Mouse (Mus musculus) heart, adult 18-20 months (tissue): ENCODE data around the gene Cldn34d. TPM values are rescaled to one million over a fixed set of nuclear protein-coding genes. Genes with fewer than 3 reads are reported as not detected.

Experiments used
- DNase-seq, 2 experiments: peaks; one replicate each; pipeline ENCODE4 v3.0.0; 2021 to 2022; ENCODE audit warnings: mixed read lengths in 1 of 2
- long read RNA-seq, 2 experiments: library from polyadenylated mRNA; stranded (forward); transcript quantifications; one replicate each; pipeline ENCODE4 v2.0.0; 2021
- total RNA-seq, 2 experiments: library from RNA; stranded (reverse); gene quantifications; 2 replicates each; pipeline ENCODE4 v1.2.3; 2021

Cldn34d gene
- total RNA-seq: not detected
- long read RNA-seq, experiment 1: 0 reads
- long read RNA-seq, experiment 2: 0 reads

GRCm38 (mm10) chrX:76602824-76603223, at the start of gene Cldn34d:
TSS of gene Cldn34d (minus strand) at chrX:76602924.
- no peak for DNase-seq

- DNase-seq: peak; percentile 11 to 20
Measured at GRCm38 (mm10) chrX:76598459-76599206, 4.1 kb downstream of the Cldn34d start.

Other genes with a start within 250 kb of the Cldn34d start
- not detected for gene Cldn34b4, start 209.6 kb downstream of the Cldn34d start, total RNA-seq